Mouse (Mus musculus) brain, adult 2 months (tissue): ENCODE measurements around the gene Gm12184.
"Not testable (repeated sequence)": the region's sequence is repeated elsewhere in the genome, so short reads cannot be mapped to it uniquely, and the experiment has no call there.

ENCODE experiments used
- DNase-seq: peaks from one replicate; pipeline ENCODE4 v3.0.0; 2011; ENCODE audit warnings: low read depth, low spot score

Gm12184 gene

GRCm38 (mm10) chr11:48801831-48802772 is 24.4 kb downstream of the Gm12184 start:
- DNase-seq: no peak

GRCm38 (mm10) chr11:48799921-48800701 is 26.3 kb downstream of the Gm12184 start, which contains the start of gene Rack1:
Gene Rack1 (plus strand): TSS chr11:48800332.
- DNase-seq: peak; percentile 97

DNA sequence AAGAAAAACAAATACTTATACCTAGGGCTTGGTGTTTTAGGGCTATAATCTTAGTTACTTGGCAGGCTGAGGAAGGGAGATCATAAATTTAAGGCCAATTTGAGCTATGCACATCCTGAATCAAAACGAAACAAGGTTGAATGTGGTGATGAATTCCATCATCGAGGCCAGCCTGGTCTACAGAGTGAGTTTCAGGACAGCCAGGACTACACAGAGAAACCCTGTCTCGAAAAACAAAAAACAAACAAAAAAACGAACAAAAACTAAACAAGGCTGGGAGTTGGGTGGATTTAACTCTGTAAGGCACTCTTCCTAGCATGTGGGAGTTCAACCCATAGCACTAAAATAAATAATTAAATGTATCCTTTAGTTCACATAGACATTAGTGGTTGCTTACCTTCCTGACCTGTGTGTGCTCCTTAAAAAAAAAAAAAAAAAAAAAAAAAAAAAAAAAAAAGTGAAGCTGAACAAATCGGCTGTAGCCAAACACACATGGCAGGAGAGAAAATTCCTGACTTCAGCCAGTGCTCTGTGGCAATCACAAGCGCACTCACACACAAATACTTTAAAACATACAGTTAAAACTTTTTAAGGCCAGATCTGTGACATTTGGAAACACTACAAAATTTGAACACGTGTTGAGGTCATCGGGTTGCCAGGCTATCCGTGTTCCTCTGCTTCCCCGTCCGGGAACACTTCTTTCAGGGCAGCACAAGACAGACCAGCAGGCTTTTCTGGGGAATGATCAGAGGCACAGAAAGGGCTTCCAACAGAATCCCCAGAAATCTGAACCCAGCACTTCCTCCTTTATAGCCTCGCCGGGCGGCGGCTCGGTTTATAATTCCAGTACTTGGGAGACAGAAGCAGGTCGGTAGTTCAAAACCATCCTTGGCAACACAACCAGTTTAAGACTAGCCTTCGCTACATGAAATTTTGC is 27.2 kb downstream of the Gm12184 start:
- no peak for DNase-seq

DNA sequence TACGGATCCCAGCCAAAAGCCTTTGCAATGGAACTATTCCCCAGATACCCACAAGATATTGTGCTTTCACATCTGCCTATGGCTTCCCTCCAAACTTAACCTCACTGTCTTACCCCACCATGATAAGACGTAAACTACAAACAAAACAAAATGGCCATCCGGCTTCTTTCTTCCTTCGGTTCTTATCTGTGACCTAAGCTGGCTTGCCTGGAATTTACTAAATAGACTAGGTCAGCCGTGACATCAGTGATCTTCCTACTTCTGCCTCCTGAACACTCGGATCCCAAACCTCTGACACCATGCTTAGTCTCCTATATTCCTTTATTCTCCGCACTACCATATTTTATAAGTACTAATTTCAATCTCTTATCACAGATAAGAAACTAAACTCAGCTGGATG is 28.1 kb downstream of the Gm12184 start:
- DNase-seq: no peak

DNA sequence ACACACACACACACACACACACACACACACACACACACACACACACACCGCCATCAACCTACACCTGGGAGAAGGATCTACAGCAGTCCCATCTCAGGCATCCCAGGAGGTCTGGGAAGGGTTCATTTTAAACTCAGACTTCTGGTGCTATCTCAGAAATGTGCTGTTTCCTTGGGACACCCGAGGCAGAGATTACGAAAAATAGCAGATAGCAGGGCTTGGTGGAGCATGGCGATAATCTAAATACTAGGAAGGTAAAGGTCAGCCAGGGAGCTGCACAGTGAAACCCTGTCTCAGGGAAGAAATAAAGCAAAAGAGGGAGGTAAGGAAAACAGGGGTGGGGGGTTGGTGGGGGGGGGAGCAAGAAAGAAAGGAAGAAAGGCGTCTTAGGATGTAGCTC is 29.2 kb downstream of the Gm12184 start:
- DNase-seq: no peak

DNA sequence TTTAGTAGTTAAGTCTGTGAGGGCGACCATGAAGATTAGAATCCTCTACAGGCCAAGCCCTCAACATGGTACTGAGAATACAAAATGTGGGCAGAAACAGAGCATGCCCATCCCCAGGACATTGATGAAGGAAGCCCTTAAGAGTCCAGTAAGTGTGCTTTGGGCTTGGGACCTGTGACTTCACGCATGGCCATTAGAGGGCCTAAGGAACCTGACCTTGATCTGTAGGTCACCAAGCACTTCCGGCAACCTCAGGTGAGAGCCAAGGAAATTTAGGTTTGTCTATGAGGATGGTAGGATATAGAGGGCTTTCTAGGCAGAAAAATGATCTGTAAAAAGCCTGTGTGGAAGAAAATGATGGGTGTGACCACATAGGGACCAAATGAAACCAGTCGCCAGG is 30.2 kb downstream of the Gm12184 start:
- no peak for DNase-seq

DNA sequence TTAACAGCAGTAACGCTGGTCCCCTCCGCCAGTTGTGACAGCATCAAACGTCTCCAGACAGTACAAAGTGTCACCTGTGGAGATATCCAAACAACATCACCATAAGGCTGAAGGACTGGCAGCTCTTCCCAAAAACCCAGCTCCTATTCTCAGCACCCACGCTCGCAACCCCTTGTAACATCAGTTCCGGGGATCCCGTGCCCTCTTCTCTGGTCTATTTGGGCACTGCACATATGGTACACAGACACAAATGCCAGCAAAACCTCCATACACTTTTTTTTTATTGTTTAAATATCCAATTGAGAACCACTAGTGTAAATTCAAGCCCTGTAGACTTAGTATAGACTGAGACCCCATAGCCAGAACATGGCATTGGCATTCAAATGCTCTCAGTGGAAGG is 31.2 kb downstream of the Gm12184 start:
- DNase-seq: no peak

DNA sequence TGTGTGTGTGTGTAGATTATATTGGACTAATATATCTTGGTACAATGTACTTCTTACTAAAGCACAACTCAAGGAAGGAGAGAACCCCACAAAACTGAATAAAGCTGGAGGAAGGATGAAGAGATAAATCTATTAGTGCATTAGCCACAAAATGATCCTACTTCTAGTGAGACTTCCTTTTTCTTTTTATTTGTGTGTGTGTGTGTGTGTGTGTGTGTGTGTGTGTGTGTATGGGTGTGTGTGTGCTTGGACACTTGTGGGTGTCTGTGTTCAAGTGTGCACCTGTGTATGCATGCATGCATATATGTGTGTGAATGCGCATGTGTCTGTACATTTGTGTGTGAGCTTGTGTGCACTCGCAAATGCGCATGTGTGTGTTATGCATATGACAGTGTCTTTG is 33.3 kb downstream of the Gm12184 start:
- no peak for DNase-seq

GRCm38 (mm10) chr11:48791894-48792293 is 34.6 kb downstream of the Gm12184 start:
- DNase-seq: not testable (repeated sequence)

DNA sequence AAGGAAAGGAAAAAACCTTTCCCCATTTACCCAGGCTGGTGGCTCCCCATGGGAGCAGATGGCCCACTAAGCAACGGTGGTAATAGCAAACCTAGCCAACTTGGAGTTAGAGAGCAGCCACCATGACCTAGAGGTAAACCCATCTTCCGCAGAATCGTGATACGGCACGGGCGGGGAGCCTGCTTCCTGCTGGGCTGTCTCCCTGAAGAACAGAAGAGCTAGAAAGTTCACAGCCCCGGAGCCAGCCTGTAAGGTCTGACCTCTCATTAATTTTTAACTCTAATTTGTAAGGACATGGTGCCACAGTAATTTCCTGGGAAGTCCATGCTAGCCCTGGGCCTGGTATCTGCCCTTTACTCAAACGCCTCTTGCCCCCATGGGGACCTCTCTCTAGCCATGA is 35.5 kb downstream of the Gm12184 start:
- DNase-seq: no peak

DNA sequence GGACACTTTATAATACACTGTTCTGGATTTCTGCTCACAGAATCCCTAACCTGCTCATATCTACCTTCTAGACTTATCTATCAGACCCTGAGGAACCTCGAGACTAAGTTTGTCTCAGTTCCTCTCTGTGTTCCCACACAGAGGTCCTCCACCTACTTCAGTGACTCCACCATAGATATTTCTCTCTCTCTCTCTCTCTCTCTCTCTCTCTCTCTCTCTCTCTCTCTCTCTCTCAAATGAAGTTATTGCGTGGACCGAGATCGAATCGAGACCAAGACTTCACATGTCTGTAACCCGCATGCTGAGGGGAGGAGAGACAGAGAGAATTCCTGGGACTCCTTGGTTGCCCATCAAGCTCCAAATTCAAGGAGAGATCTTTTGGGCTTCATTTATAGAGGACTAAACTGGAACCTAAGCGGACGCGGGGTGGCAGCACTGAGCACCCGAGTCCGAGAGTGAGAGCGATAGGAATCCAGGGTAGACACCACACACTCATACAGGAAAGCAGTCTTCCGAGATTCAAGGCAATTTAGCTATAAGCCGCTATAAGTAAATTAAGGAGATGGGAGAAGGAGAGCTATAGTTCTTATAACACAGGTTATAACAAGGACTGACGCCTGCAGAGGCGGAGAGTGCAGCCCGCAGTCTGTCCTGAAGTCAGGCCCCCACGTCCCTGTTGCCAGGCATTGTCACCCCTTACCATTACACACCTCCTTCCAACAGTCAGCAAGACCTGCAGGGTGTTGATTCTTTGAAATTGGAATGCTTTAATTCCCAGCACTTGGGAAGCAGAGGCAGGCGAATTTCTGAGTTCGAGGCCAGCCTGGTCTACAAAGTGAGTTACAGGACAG is 36.3 kb downstream of the Gm12184 start:
- peak; percentile 86 for DNase-seq

DNA sequence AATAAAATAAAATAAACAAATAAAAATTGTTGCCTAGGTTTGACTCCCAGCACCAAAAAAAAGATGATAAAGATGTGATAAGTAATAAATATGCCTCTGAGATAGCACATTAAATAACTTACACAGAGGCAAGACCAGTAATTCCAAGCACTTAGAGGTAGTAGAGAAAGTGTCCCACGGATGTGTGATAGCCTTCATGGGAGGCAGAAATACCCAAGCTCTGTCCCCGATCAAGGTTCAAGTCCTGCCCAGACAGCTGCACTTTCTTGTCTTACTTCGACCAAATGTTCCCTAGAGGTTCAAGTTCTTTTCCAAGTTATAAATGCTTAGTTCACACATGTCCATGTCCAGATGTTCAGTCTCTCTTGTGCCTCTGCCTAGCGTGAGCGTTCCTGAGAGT is 37.2 kb downstream of the Gm12184 start:
- no peak for DNase-seq

GRCm38 (mm10) chr11:48788311-48789089 is 38.0 kb downstream of the Gm12184 start:
- DNase-seq: peak; percentile 94

GRCm38 (mm10) chr11:48787455-48788211 is 38.8 kb downstream of the Gm12184 start:
- peak; percentile 72 for DNase-seq

- DNase-seq: no peak
Observed at GRCm38 (mm10) chr11:48782243-48782642, 44.2 kb downstream of the Gm12184 start.

DNA sequence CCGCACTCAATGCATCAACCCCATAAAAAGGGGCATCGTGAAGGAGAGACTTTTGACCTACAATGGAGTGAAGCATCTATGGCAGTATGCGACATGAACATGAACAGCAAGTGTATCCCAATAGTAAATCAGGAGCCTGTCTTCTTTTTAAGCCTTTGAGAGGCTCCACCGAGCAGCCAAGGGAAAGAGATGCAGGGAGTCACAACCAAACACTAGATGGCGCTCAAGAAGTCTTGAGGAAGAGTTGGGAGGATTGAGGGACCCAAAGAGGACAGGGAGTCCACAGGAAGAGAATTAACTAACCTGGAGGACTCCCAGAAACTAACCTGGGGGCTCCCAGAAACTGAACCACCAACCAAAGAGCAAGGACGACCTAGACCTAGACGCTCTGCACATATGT is 47.0 kb downstream of the Gm12184 start:
- peak; percentile 64 for DNase-seq

DNA sequence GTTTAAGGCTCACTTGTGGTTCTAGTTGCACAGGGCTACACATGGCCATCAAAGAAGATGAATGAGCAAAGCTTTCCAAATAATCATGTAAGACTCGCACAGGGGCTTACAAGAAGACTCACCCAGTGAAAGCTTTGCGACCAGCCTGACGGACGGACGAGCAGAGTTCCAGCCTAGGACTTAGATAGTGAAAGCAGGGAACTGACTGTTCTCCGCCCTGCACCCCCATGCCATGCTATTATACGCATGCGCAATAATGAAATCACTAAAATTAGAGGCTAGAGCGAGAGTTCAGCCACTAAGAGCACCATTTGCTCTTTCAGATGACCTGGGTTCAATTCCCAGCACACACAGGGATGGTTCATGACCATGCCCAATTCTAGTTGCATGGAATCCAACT is 49.2 kb downstream of the Gm12184 start:
- DNase-seq: no peak

DNA sequence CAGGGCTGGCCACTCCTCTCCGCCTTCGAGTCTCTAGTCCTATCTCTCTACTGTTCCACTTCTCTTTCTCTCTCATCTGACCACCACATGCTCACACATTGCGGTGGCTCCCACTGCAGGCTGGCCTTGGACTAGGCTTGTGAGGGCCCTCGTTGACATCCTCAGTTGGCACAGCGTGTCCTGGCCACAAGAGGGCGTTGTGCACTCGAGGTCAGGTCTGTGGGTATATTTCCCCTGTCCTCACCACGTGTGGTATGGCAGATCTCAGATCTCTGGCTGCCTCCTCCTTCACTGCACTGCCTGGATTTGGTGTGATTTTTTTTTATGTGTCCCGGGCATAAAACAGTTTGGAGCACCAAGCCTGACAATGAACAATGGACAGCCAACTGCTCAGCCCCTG is 49.8 kb downstream of the Gm12184 start:
- no peak for DNase-seq

DNA sequence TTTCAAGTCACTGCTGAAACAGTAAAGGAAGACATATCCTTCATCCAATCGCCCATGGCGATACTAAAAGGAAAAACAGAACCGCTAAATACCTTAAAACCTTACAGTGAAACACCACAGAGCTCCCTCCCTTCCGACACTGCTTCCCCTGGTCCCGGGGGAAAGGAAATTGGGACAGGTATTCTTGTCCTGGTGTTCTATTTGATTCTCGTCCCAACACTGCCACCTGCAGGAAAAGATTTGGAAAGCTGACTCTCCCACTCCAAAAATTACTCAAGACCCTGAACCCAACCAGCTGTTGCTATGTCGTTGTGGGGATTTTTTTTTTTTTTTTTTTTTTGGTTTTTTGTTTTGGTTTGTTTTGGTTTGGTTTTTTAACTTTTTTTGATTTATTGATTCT is 51.0 kb downstream of the Gm12184 start:
- DNase-seq: peak; percentile 81
